Mouse (Mus musculus): ENCODE data around the gene Dact2. TPM values are rescaled to one million over a fixed set of nuclear protein-coding genes. Genes with fewer than 3 reads are reported as not detected.

Gene Dact2
- 1.2 and 1.4 TPM in 2 replicates for polyA plus RNA-seq (2015; fragmentation: Nextera tagmentation; extraction: Ambion mirVana)

GRCm38 (mm10) chr17:14204061-14204460 lies at the start of gene Dact2:
Gene Dact2, minus strand, starts transcription at chr17:14204304.
- peak within 1 kb of the TSS; percentile 30; the same call in 1 of the 2 replicates for H3K9ac ChIP-seq
- ATAC-seq (ENCODE audit: insufficient read depth): no peak

GRCm38 (mm10) chr17:14252456-14252855 lies 48.4 kb upstream of the Dact2 start:
- Histone ChIP-seq H3K9me3 (replicated peaks) (no peaks in the 10 kb centered on the region), H3K4me3 (replicated peaks) (no peak overlapping the region), H3K4me2 (no peak overlapping the region), H3K9ac (no peak overlapping the region), H3K4me1 (replicated peaks) (peaks cover 25% of the 10 kb centered on the region), H3K36me3 (replicated peaks) (no peaks in the 10 kb centered on the region), H3K27ac (replicated peaks) (no peak overlapping the region), H3K27me3 (no peaks in the 10 kb centered on the region)
- WGBS (ENCODE audit: insufficient replicate concordance): 55% methylated on average over 7 of the region's 7 CpGs
- no peak for ATAC-seq (ENCODE audit: insufficient read depth)

More at GRCm38 (mm10) chr17:14204061-14204460, at the start of gene Dact2:
- 35% methylated on average over 13 of the region's 13 CpGs for WGBS (ENCODE audit: insufficient replicate concordance)
- peaks cover 65% of the 10 kb centered on the region for H3K27me3 ChIP-seq
- H3K36me3 ChIP-seq (replicated peaks): no peaks in the 10 kb centered on the region
- peak within 1 kb of the TSS; percentile 57 for H3K4me3 ChIP-seq (replicated peaks)
- H3K4me2 ChIP-seq: peak within 1 kb of the TSS; percentile 46
- peak within 1 kb of the TSS; percentile 55 for H3K27ac ChIP-seq (replicated peaks)
- no peaks in the 10 kb centered on the region for H3K9me3 ChIP-seq (replicated peaks)
- H3K4me1 ChIP-seq (replicated peaks): peaks cover 10% of the 10 kb centered on the region; the same call in 1 of the 2 replicates

GRCm38 (mm10) chr17:14250401-14250800 lies 46.3 kb upstream of the Dact2 start:
- WGBS (ENCODE audit: insufficient replicate concordance): 62% methylated on average over 8 of the region's 8 CpGs
- H3K4me3 ChIP-seq (replicated peaks): peak overlapping the region; percentile 29

GRCm38 (mm10) chr17:14249595-14249994 lies 45.5 kb upstream of the Dact2 start:
- H3K36me3 ChIP-seq (replicated peaks): no peaks in the 10 kb centered on the region
- WGBS (ENCODE audit: insufficient replicate concordance): 18% methylated on average over 4 of the region's 4 CpGs
- peak overlapping the region; percentile 38 for H3K4me2 ChIP-seq
- 0 out of 2 replicates have a peak, but pooled peaks cover 3% of the 10 kb centered on the region for H3K27me3 ChIP-seq
- no peak overlapping the region for H3K9ac ChIP-seq
- peak; percentile 88 for ATAC-seq (ENCODE audit: insufficient read depth)
- peak overlapping the region; percentile 33; the same call in 1 of the 2 replicates for H3K27ac ChIP-seq (replicated peaks)
- peaks cover 12% of the 10 kb centered on the region for H3K4me1 ChIP-seq (replicated peaks)
- no peaks in the 10 kb centered on the region for H3K9me3 ChIP-seq (replicated peaks)
- peak overlapping the region; percentile 29 for H3K4me3 ChIP-seq (replicated peaks)

More at GRCm38 (mm10) chr17:14250401-14250800, 46.3 kb upstream of the Dact2 start:
- ATAC-seq (ENCODE audit: insufficient read depth): no peak
- H3K27me3 ChIP-seq: no peaks in the 10 kb centered on the region
- peak overlapping the region; percentile 38 for H3K4me2 ChIP-seq
- H3K9ac ChIP-seq: no peak overlapping the region
- H3K4me1 ChIP-seq (replicated peaks): peaks cover 16% of the 10 kb centered on the region
- H3K36me3 ChIP-seq (replicated peaks): no peaks in the 10 kb centered on the region
- H3K27ac ChIP-seq (replicated peaks): no peak overlapping the region
- no peaks in the 10 kb centered on the region for H3K9me3 ChIP-seq (replicated peaks)

- Histone ChIP-seq H3K27me3 (0 out of 2 replicates have a peak, but pooled peaks cover 3% of the 10 kb centered on the region), H3K36me3 (replicated peaks) (no peaks in the 10 kb centered on the region), H3K9me3 (replicated peaks) (no peaks in the 10 kb centered on the region), H3K4me2 (no peak overlapping the region), H3K27ac (replicated peaks) (no peak overlapping the region), H3K9ac (no peak overlapping the region), H3K4me3 (replicated peaks) (no peak overlapping the region), H3K4me1 (replicated peaks) (peaks cover 6% of the 10 kb centered on the region; the same call in 1 of the 2 replicates)
- ATAC-seq (ENCODE audit: insufficient read depth): no peak
- 69% methylated on average over 8 of the region's 8 CpGs for WGBS (ENCODE audit: insufficient replicate concordance)
These were observed 43.8 kb upstream of the Dact2 start for GRCm38 (mm10) chr17:14247931-14248330.

GRCm38 (mm10) chr17:14246266-14246665 lies 42.2 kb upstream of the Dact2 start:
- Histone ChIP-seq H3K36me3 (replicated peaks) (no peaks in the 10 kb centered on the region), H3K4me2 (no peak overlapping the region), H3K27ac (replicated peaks) (no peak overlapping the region), H3K27me3 (0 out of 2 replicates have a peak, but pooled peaks cover 3% of the 10 kb centered on the region), H3K4me3 (replicated peaks) (no peak overlapping the region), H3K9ac (no peak overlapping the region), H3K9me3 (replicated peaks) (no peaks in the 10 kb centered on the region), H3K4me1 (replicated peaks) (peaks cover 6% of the 10 kb centered on the region; the same call in 1 of the 2 replicates)
- ATAC-seq (ENCODE audit: insufficient read depth): no peak
- WGBS (ENCODE audit: insufficient replicate concordance): 74% methylated on average over 2 of the region's 2 CpGs

GRCm38 (mm10) chr17:14244195-14244965 lies 40.3 kb upstream of the Dact2 start:
- Histone ChIP-seq H3K4me3 (replicated peaks) (no peak overlapping the region), H3K27ac (replicated peaks) (no peak overlapping the region), H3K9ac (no peak overlapping the region), H3K36me3 (replicated peaks) (no peaks in the 10 kb centered on the region), H3K27me3 (0 out of 2 replicates have a peak, but pooled peaks cover 3% of the 10 kb centered on the region), H3K9me3 (replicated peaks) (no peaks in the 10 kb centered on the region), H3K4me2 (no peak overlapping the region), H3K4me1 (replicated peaks) (peaks cover 3% of the 10 kb centered on the region; the same call in 1 of the 2 replicates)
- 51% methylated on average over 11 of the region's 11 CpGs for WGBS (ENCODE audit: insufficient replicate concordance)
- ATAC-seq (ENCODE audit: insufficient read depth): no peak

- WGBS (ENCODE audit: insufficient replicate concordance): 65% methylated on average over 8 of the region's 8 CpGs
- Histone ChIP-seq H3K4me2 (no peak overlapping the region), H3K4me3 (replicated peaks) (no peak overlapping the region), H3K27me3 (0 out of 2 replicates have a peak, but pooled peaks cover 3% of the 10 kb centered on the region), H3K27ac (replicated peaks) (no peak overlapping the region), H3K9ac (no peak overlapping the region), H3K36me3 (replicated peaks) (no peaks in the 10 kb centered on the region), H3K9me3 (replicated peaks) (no peaks in the 10 kb centered on the region), H3K4me1 (replicated peaks) (no peaks in the 10 kb centered on the region)
- ATAC-seq (ENCODE audit: insufficient read depth): no peak
These were observed 38.5 kb upstream of the Dact2 start for GRCm38 (mm10) chr17:14242634-14243033.

GRCm38 (mm10) chr17:14239960-14240359 lies 35.9 kb upstream of the Dact2 start:
- H3K9ac ChIP-seq: no peak overlapping the region
- no peak overlapping the region for H3K4me2 ChIP-seq
- H3K36me3 ChIP-seq (replicated peaks): no peaks in the 10 kb centered on the region
- H3K4me3 ChIP-seq (replicated peaks): no peak overlapping the region
- 58% methylated on average over 10 of the region's 10 CpGs for WGBS (ENCODE audit: insufficient replicate concordance)
- 0 out of 2 replicates have a peak, but pooled peaks cover 3% of the 10 kb centered on the region for H3K27me3 ChIP-seq
- no peak for ATAC-seq (ENCODE audit: insufficient read depth)
- H3K27ac ChIP-seq (replicated peaks): no peak overlapping the region
- no peaks in the 10 kb centered on the region for H3K4me1 ChIP-seq (replicated peaks)
- no peaks in the 10 kb centered on the region for H3K9me3 ChIP-seq (replicated peaks)

- no peaks in the 10 kb centered on the region for H3K9me3 ChIP-seq (replicated peaks)
- H3K9ac ChIP-seq: no peak overlapping the region
- no peaks in the 10 kb centered on the region for H3K4me1 ChIP-seq (replicated peaks)
- no peak overlapping the region for H3K27ac ChIP-seq (replicated peaks)
- H3K27me3 ChIP-seq: peaks cover 6% of the 10 kb centered on the region; the same call in 1 of the 2 replicates
- no peak for ATAC-seq (ENCODE audit: insufficient read depth)
- 39% methylated on average over 6 of the region's 6 CpGs for WGBS (ENCODE audit: insufficient replicate concordance)
- H3K4me2 ChIP-seq: no peak overlapping the region
- no peak overlapping the region for H3K4me3 ChIP-seq (replicated peaks)
- H3K36me3 ChIP-seq (replicated peaks): no peaks in the 10 kb centered on the region
These were observed 33.0 kb upstream of the Dact2 start for GRCm38 (mm10) chr17:14237134-14237533.

- Histone ChIP-seq H3K9ac (no peak overlapping the region), H3K27ac (replicated peaks) (no peak overlapping the region), H3K4me1 (replicated peaks) (no peaks in the 10 kb centered on the region), H3K4me3 (replicated peaks) (no peak overlapping the region), H3K9me3 (replicated peaks) (no peaks in the 10 kb centered on the region), H3K4me2 (no peak overlapping the region), H3K27me3 (peaks cover 11% of the 10 kb centered on the region; the same call in 1 of the 2 replicates), H3K36me3 (replicated peaks) (no peaks in the 10 kb centered on the region)
- 45% methylated on average over 12 of the region's 12 CpGs for whole genome bisulfite sequencing (ENCODE audit: insufficient replicate concordance)
- ATAC-seq (ENCODE audit: insufficient read depth): no peak
These were observed 30.8 kb upstream of the Dact2 start for GRCm38 (mm10) chr17:14234774-14235389.
